Mouse (Mus musculus) heart, adult 11 months (tissue): Measurements from ENCODE around the gene Alg5.

Experiments used
- DNase-seq: peaks from one replicate; pipeline ENCODE4 v3.0.0; 2022

Alg5 gene

DNA sequence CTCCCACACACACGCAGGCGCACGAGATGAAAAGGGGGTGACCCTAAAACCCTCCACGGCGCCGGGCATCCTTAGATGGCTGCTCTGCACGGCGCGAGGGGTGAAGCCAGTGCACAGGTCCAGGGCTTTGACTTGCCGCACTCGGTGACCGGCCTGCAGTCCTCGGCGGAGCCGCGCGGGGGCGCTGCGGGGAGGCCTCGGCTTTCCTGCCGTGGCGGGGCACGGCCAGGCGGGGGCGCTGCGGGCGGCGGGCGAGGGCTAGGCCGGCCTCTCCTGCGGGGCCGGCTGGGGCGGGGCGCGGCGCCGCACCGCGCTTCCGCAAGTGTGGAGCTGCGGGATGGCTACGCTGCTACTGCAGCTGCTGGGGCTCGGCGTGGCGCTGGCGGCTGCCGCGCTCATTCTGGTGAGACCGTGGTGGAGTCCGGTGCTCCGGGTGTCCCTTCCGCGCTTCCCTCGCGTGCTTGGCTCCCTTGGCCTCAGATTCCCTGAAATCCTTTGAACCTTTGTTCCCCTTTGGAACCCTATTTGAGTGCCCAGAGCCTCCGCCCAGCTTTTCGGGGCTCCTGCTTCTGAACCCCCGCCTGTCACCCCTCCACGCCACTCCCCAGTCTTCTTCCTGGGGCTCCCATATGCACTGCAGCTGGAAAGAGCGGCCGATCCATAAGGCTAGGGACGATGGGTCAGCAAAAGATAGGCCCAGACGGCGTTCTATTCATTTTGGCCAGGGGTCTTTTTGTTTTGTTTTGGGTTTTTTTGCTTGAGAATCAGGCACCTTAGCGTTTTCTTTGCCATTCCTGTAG, at the start of gene Alg5, which contains the start of gene Exosc8:
Gene Alg5 (plus strand): TSS at position 293 of the 800 bp plus-strand sequence.
Gene Exosc8 (minus strand): TSS at position 147 of the 800 bp plus-strand sequence.
- peak; percentile 98 for DNase-seq

DNA sequence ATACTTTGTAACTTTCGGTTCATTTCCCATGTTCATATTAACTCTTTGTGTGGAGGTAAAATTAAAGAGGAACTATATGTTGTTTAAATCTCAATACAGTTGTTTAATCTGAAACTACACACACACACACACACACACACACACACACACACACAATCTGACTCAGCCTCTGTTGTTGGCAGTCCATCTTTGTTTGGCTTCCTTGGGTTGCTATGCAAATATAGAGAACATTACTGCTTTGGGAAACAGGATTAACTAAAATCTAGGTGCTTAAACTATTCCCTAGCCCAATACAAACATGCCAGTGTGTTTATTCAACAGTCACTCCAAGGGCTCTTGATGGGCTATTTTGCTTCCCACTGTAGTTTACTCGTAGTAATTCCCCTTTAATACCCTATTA, 48.1 kb upstream of the Alg5 start:
- no peak for DNase-seq

DNA sequence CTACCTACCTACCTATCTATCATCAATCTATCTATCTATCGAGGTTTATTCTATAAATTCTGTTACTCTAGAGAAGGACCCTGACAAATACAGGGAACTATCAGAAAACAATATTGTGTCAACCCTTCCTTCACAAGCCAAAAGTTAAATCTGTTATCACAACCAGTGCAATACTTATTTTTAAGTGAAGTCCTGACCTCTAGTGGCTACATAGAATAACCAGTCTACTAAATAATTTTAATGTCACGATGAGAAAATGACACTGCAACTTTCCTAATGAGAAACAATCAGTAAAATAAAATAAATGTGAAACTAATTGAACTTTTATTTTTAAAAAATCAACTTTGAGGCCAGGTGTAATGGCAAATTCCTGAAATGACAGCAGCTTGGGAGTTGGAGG, 46.2 kb upstream of the Alg5 start:
- DNase-seq = no peak

DNA sequence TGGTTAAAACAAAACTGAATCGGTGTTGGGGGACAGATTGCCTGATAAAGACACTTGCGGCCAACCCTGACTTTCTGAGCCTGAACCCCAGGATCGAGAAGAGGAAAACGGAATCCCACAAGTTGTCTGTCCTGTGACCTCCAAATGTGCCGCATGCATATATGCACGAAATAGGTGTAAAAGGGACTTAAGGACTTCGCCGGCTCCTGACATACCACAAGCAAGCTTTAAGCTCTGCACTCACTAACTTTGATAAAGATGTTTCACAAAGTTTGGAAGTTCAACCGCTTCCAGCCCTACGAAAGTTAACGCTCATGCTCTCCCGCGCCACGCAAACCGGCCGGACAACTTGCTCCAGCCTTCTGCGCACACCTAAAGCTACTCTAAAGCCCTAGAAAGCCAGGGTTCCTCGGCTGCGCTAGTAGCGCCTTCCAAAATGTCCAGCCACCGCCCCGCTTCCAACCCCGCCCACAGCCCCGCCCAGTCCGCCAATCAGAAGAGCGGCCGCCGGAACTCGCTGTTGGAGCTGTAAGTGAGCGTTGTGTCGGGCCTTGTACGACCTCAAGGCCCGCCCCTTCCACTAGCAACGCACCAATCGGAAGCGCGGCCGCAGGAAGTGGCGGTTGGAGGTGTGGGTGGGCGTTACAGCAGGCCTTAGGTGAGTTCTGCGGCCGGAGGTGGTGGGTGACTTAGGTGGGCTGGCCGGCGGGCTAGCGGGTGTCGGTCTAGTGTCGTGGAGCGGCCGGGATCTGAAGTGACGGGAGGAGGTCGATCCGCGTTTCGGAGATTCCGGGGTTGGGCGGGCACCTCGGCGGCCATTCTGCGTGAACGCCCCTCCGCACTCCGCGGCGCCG, 42.9 kb upstream of the Alg5 start, which contains the start of gene Supt20:
Gene Supt20 (plus strand): TSS at position 606 of the 854 bp plus-strand sequence.
- DNase-seq = peak; percentile 100

DNA sequence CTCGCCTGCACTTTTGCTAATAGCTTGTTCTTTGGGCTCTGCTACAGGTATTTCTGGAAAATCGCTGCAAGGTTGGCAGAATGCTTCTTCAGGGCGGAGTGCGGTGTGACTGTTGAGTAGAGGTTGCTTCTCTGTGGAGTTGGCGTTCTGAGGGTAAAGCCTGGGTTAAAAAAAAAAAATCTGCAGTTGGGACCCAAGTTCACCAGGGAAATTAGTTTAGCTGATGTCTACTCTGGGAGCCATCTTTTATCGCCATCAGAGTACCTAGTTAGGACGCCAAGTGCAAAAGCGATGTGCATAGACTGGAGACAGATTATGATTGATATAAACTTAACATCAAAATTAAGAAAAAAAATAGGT, 42.3 kb upstream of the Alg5 start:
- DNase-seq = no peak

DNA sequence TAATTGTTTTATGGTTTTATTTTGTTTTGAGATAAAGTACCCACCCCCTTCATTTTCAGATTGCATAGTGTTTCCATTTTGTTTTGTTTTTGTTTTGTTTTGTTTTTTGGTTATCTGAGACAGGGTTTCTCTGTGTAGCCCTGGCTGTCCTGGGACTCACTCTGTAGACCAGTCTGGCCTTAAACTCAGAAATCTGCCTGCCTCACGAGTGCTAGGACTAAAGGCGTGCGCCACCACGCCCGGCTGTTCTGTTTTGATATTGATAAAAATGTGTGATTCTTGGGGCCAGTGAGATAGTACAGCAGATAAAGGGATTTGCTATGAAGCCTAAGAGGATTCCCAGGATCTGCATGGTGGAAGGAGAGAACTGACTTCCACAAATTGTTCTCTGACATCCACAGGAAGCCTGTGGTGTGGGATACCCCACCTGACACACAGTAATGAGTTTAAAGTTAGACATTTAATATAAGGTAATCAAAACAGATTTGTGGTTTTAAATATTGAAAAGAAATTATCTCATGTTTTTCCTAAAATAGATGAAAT, 35.5 kb upstream of the Alg5 start:
- DNase-seq = peak; percentile 79

DNA sequence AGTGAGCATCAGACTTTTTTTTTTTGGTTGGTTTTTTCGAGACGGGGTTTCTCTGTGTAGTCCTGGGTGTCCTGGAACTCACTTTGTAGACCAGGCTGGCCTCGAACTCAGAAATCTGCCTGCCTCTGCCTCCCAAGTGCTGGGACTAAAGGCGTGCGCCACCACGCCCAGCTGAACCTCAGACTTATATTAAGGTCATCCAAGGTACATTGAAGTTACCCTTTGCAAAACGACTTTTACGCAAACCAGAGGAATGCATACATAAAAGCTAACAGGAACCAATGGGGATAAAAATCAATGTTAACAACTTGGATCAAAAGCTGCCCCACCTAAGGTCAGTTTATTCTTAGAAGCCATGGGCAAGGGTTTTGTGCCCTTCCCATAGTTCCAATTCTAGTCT, 31.2 kb upstream of the Alg5 start:
- peak; percentile 61 for DNase-seq

DNA sequence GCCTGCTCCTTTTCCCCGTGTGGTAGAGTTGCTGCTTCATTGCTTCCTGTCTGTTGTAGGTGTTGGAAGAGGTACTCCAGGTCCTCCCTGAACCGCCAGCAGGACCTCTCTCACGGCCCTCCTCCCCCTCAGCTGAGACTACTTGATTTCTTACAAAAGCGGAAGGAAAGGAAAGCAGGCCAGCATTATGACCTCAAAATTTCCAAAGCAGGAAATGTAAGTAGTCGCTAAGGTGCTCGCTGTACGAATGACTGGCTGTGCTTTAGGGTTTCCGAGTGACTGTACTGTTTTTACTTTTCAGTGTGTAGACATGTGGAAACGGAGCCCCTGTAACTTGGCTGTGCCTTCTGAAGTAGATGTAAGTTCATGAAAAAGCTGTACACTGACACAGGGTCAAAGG, 26.4 kb upstream of the Alg5 start:
- DNase-seq = peak; percentile 94

DNA sequence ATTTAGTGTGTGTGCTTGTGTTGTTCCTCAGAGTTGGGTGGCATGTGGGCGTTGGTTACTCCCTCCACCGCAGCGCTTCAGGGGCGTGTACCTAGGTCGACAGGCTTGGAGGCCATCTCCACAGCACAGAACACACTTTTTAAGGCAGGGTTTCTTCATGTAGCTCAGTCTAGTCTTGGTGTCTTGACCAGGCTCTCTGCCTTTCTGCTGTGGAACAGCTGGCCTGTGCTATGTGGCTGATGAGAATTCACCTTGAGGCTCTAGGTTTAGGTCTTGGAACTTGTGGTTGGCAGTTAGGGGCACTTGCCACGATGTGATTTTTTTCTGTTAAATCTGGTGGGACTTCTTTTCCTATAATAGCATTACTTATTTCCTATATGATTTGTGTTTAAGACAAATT, 21.1 kb upstream of the Alg5 start, which contains the start of gene Gm21958:
Gene Gm21958 (minus strand): TSS at position 101 of the 400 bp plus-strand sequence.
- DNase-seq = peak; percentile 60

DNA sequence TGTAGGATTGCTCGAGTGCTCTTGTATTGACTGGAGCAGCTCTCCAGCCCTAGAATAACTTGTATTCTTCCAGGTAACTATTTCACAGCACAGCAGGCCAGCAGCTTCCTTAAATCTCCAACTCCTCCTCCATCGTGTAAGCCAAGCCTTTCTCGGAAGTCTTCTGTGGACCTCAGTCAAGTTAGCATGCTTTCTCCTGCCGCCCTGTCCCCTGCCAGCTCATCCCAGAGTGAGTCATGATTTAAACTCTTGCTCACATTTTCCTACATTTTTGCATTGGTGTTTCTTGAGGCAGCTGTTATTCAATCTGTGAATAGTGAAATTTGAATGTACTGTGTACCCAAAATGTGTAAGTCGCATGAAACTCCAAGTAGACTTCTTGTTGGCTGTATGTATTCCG, 19.9 kb upstream of the Alg5 start:
- peak; percentile 52 for DNase-seq

DNA sequence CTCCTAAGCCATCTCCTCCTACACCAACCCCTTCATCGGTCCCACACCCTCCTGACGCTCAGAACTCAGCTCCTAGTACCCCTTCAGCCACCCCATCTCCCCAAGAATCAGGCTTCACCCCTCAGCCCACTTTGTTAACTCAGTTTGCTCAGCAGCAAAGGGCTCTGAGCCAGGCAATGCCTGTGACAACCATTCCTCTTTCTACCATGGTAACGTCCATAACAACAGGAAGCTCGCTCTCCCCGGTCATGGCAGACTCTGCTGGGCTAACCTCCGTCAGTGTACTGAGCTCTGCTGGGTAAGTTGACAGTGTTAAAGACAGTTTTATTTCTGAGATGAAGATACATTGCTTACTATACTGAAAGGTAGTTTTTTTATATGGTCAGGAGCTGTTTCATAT, 18.0 kb upstream of the Alg5 start:
- peak; percentile 75 for DNase-seq

DNA sequence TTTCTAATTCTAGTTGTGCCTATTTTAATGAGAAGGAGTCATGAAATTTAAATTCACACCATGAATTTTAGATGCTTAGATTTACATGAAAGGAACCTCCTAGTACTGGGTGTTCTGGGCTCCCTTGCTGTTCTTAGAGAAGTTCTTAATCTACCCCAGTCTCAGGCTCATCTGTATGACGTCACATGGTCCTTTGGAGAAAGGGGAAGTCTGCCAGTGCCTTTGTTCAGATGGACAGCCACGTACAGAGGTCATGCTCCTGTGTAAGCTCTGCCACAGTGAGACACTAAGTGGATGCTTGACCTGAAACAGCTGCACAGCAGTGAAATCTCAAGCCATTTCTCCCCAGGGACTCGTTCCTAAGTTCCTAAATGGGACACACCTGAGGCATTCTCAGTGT, 16.4 kb upstream of the Alg5 start:
- peak; percentile 89 for DNase-seq

DNA sequence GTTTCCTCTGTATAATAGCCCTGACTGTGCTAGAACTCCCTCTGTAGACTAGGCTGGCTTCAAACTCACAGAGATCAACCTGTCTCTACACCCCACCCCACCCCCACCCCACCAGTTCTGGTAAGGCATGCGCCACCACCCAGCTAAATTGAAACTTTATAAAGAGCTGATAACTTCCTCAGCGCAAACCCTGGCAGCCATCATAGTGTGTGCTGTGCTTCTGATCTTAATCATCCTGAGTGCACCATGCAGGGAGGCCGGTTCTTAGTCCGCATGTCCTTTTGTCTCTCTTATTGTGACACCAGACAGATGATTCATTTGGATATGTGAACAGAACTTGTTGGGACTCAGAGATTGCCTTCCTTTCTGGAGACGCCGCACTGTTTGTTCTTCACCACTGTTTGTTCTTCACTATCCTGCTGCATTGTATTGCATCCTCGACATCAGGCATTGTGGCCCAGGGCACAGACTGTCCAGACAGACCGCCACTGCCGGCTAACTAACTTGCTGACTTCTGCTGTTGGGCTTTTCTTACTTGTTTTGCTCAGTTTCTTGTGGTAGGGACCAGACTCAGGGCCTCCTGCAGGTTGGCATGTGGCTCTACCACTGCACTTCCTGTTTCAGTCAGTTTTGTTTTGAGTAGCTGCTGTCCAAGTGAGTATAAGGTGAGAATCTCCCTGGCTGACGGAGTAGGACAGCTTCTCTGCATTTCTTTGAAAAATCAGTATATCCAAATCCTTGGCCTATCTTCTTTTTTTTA, 11.4 kb upstream of the Alg5 start:
- peak; percentile 88 for DNase-seq

DNA sequence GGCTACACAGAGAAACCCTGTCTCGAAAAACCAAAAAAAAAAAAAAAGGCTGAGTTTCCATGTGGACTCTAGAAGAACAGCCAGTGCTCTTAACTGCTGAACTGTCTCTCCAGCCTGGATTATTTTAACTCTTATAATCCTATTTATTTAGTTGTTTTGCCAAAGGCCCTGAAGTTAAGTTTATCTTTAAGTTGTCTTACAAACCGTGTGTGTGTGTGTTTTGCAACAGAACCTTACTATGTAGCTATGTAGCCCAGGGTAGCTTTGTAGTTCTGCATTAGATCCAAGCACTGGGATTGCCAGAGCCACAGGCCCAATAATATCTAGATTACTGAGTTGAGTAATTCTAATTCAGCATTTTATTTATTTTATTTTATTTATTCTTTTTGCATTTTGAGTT, 10.0 kb upstream of the Alg5 start:
- DNase-seq = no peak

DNA sequence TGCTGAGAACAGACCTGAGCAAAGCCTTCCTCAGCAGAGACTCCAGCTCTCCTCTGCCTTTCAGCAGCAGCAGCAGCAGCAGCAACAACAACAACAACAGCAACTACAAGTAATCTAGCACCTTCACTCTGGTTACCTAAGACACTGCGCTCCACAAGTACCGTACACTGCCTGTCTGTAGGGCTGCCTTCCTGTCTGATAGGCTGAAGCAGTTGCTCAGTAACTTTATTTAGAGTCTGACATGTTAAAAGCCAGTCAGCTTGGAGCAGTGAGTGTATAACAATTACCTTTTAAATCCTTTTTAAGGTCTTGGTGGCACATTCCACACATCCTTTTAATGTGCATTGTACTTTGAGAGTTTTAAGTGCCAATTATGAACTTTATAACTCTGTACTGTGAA, 7.8 kb upstream of the Alg5 start:
- peak; percentile 17 for DNase-seq

DNA sequence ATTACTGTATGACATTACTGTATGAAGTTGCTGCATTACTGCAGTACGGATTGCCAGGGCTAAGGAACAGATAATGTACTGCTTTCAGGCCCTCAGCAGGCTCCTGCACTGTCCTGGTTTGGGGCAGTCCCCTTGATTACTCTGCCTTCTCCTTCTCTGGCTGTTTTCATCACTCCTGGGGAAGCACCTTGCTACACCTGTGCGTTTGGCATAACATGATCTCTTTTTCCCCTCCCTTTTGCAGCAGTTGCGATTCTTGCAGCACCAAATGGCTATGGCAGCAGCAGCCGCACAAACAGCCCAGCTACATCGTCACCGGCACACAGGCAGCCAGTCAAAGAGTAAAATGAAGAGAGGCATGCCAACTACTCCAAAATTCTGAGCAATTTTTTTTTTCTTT, 7.2 kb upstream of the Alg5 start:
- DNase-seq = peak; percentile 83

DNA sequence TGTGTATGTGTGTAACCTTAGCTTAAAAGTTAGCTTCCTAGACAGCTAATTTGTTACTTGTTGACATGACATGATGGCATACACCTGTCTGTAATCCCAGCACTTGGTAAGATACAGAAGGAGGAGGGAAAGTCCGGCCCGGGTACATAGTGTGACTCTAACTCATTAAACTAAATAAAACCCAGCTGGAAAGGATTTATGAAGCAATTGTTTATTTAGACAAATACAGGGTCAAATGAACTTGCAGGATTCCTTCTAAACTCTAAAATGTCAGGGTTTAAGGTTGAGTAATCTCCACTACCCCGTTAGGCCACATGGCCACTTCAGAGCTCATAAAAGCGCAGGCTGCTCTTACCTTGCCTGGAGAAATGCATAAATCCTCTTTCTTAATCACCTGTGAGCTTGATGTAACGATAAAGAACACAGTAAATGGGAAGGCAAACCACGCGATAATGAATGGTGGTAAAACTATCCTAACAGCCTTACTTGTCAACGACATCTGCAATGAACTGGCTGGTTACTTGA, 3.7 kb upstream of the Alg5 start:
- DNase-seq = no peak

DNA sequence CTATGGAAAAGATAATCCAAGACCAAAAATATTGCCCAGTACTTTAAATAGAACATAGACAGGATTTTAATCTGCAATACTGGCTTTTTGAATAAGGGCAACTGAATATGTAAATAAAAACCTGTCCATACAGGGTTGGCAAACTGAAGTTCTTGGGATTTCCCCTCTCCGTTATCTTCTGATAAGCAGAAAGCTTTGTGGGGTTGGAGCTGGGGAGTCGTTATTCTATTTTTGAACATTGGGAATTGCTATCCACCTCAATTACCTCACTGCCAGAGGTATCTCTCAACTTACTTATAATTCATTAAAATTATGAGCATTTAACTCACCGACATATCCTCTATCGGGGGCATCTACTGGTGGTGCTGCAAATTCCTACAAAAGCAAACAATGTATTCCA, 3.0 kb upstream of the Alg5 start:
- DNase-seq = no peak

DNA sequence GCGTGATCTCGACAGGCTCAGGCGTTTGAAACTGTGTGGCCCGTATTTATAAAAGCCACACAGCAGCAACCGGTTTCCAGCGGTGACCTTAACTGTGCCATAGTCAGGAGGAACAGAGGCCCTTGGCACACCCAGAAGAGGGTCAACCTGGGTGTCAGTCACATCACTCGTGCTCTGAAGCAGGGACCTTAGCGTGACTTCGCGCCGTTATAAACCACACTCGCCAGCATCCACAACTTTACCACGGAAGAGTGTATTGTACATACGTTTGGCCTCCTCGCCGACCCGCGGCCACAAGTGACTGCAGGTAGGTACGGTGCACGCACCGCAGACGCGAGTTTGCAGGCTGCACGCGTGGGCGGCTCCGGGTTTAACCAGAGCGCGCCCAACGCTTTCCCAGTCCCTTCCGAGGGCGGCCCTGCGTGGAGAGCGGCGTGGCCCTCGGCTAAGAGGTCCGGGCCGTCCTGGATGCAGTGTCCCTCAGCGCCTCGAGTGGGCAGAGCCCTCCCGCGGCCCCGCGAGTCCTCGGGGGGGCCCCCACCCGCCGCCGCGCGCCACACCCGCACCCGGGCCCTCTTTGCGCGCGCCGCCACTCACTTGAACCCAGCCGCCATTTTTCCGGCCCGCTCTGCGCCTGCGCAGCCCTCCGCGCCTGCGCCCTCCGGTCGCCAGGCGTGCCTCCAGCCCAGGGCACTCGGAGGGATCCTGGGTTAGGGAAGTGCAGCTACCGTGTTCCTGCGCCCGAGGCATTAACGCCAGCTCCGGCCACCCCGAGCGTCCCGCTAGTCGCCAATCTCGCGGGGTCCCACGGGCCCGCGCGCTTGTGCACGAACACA, 710 bp upstream of the Alg5 start:
- peak; percentile 99 for DNase-seq

DNA sequence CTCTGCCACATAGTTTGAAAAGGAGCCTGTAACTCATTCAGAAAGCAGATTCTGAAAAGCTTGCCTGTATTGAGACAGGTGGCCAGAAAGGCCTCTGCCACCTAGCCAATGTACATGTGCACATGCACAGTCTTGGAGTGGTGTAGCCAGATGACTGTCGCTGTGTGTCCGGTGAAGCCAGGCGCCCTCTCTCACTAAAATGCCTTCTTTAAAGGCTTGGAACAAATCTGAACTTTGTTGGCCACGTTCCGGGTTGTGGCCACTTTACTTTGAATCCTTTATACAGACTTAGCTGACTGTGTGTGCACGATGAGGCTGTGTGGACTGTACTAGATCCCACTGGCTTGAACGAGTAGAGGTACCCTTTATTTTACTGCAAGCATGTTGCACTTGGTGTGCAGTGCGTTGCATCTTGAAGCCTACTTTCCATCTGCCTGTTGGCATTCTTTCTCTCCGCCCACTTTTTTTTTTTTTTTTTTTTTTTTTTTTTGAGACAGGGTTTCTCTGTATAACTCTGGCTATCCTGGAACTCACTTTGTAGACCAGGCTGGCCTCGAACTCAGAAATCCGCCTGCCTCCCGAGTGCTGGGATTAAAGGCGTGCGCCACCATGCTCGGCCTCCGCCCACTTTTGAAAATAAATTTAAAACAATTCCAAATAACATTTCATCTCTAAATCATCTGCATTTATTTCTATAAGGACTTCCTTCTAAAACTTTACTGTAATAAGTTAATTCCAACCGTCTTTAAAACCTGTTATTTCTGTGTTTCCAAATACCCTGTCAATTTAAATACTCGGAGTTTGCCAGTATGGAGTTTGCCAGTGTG, 975 bp downstream of the Alg5 start:
- DNase-seq = peak; percentile 83

DNA sequence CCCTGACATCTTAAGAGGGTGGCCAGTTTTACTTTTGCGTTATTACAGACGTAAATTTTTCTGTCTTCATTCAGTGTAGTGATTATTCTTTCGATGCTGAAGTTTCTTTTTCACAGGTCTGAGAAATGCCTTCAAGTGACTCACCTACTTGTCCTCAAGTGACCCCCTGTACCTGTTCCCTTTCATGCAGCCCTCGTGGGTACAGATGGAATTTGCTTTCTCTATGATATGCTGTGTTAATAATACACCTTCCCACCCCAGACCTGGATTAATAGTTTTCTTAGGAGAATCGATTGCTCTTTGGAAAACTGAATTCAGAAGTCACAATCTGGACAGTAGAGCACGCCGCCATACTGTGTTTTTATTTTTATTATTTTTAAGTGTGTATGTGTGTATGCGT, 2.0 kb downstream of the Alg5 start:
- DNase-seq = peak; percentile 53
